Mouse (Mus musculus) heart, postnatal 14 days (tissue): Measurements from ENCODE around the gene Slc37a4. TPM values are rescaled to one million over a fixed set of nuclear protein-coding genes. Genes with fewer than 3 reads are reported as not detected.
"Not testable (repeated sequence)": the region's sequence is repeated elsewhere in the genome, so short reads cannot be mapped to it uniquely, and the experiment has no call there.

Experiments used
- DNase-seq, 2 experiments: peaks; one replicate each; pipeline ENCODE4 v3.0.0; 2021 to 2022
- intact Hi-C: fragments of 180-260 bp; cut with DNase I; formaldehyde crosslinking; loops from one replicate; pipeline ENCODE4 v1.15.1; 2025
- total RNA-seq, 2 experiments: library from RNA; stranded (reverse); gene quantifications; 2 replicates each; pipeline ENCODE4 v1.2.3; 2021

Slc37a4 gene
- total RNA-seq, 2 experiments from 2014 or later, result 29.6 to 31.0 TPM

DNA sequence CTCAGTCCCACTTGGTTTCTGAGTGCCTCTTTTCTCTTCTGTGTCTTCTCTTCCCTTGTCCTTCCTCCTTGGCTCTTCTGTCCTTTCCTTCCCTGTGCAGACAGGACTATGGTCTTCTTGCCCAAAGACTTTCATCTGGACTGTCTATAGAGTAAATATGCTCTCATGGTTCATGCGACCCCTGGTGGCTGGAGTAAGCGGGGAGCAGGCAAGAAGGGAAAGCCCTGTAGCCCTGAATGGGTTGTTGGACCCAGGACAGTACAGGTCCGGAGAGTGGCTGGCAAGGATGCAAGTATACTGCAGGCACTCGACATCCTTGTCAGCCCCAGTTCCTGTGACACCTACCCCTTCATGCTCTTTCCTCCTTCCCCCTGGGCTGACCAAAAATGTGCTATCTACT is 5.2 kb upstream of the Slc37a4 start:
- intact Hi-C loops, result loop anchor here (2.0 to 5.0 kb wide), 2 partner anchors 153 to 264 kb away; no protein-coding TSS in a partner anchor

DNA sequence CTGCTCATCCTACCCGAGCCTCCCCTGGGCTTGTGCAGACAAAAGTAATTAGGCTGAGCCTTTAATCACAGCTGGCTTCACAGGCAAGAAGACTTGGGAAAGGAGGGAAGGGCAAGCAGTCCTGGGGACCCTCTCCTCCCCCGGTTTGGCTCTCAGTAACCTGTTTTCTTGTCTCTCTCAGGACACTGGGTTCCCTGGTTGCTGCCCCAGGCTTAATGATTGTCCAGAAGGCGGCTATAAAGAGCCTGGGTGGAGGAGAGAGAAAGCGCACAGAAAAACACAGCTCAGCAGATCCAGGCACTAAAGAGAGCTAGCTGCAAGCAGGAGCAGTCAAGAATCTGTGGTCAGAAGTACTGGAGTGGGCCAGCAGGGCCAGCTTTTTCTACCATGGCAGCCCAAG is 1.4 kb downstream of the Slc37a4 start:
- DNase-seq, result no peak
- intact Hi-C loops, result no loop called here

More for the DNA sequence above, 5.2 kb upstream of the Slc37a4 start:
- DNase-seq, result peak; percentile 76 to 83

DNA sequence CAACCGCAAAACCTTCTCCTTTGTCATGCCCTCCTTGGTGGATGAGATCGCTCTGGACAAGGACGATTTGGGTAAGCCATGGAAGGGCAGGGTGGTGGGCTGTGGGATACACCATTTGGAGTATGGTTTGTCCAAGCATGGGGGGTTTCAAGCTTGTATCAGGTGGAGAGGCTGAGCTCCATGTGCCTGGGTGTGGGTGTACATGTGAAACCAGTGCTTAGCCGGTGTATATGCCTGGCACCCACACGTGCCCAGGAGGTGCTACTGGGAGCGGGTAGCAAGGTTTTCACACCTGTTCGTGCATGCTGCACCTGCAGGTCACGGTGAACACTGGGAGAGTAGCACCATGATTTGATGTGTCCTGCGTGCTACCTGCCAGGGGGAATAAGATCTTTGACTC is 1.9 kb downstream of the Slc37a4 start:
- no peak for DNase-seq
- intact Hi-C loops, result no loop called here

DNA sequence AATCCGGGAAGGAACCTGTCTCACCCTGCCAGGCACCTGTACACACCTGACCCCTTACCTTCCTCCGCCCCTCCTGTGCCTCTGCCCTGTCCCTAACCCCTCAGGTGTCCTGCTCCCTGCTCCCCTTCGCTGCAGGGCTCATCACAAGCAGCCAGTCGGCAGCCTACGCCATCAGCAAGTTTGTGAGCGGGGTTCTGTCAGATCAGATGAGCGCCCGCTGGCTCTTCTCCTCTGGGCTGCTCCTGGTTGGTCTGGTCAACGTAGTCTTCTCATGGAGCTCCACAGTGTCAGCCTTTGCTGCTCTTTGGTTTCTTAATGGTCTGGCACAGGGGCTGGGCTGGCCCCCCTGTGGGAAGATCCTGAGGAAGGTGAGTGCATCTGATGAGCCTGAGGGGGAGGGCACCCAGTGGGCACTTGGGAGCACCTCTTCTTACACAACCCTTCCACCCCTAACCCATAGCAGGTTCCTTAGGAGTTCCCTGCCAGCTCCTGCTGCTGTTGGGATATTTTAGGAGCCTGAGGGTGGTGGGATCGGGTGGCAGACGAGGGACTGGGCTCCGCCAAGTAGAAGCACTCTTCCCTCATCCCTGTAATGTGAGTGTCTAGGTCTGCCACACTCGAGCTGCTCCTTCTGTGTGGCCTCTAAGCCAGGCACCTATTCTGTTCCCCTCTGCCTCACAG is 2.6 kb downstream of the Slc37a4 start:
- intact Hi-C loops, result no loop called here

DNA sequence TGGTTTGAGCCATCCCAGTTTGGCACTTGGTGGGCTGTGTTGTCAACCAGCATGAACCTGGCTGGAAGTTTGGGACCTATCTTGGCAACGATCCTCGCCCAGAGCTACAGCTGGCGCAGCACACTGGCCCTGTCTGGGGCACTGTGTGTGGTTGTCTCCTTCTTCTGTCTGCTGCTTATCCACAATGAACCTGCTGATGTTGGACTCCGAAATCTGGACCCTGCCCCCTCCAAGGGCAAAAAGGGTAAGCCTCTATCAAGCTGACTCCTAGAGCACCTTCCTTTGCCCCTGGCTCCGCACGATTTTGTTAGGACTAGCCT is 3.1 kb downstream of the Slc37a4 start:
- DNase-seq, result peak; percentile 35 to 49
- intact Hi-C loops, result no loop called here

More for the DNA sequence above, 2.6 kb downstream of the Slc37a4 start:
- no peak for DNase-seq

DNA sequence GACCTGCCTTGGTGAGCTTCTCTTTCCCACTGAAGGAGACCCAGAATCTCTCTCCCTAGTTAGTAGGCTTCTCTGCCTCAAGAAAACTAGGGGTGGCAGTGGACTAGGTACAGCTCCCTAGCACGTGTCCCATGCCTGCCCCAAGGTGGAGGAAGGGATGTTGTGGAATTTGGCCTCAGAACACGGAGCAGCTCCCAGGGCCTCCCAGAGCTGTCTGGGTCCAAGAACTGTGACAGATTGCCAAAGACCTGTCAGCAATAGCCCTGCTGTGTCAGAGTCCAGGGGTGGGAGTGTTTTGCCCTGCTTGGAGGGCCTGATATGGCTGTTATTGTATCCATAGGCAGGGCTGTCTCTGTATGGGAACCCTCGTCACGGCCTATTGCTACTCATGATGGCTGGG is 4.4 kb downstream of the Slc37a4 start:
- intact Hi-C loops, result no loop called here

DNA sequence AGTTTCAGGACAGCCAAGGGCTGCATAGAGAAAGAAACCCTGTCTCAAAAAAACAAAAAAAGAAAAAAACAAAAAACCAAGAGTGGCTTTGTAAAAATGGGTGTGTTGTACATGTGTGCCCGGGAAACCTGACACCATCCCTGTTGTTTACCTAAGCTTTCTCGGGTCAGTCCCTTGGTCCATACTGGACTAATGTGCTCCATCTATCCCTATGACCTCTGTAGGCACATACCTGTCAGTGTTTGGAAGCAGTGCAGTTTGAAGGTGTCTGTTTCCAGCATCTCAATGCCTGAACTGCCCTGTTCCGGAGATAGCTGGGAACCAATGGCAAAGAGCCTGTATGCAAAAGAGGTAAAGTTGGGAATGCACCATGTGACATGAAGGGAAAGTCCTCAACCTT is 8.4 kb downstream of the Slc37a4 start:
- DNase-seq, result no peak
- intact Hi-C loops, result no loop called here

More for the DNA sequence above, 4.4 kb downstream of the Slc37a4 start:
- peak; percentile 43 to 64 for DNase-seq

DNA sequence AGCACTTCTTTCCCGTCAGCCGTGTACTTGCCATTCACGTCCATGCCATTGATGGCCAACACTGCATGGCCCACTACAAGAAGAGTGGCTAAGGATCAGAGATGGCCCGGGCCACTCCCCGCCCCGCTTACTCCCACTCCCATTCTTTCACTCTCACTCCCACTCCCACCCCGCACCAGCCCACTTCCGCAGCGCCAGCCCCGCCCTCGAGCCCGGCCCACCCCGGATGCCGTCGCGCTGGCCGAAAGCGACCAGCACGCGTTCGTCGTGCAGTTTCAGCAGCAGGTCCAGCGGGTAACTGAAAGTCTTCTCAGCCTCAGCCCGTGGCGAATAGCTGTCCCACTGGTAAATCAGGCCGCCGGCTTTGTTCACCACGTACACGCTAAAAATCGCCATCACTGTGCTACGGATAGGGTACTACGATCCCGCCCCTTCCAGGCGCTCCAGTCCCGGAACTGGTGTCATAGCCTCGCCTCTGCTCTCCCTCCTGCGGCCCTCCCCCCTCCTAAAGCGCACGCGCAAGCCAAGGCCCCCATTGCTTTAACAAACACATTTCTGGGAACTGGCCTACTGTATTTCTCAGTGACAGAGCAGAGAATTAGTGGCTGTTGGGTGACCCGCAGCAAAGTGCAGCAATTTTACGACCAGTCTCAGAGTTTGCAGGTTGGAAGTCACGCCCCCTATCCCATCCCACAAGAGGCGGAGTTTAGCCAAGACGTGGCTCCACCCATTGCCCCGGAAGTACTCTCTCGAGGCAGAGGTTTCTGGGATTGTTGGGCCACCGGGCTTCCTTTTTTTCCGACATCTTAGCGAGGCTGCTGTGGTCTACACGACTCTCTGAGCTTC is 10.5 kb downstream of the Slc37a4 start, which contains the start of the genes Rps25 and Trappc4:
Rps25 (plus strand) TSS at position 234 of the 846 bp plus-strand sequence.
Trappc4 (minus strand) TSS at position 695 of the 846 bp plus-strand sequence.
- intact Hi-C loops, result no loop called here
- DNase-seq, result peak; percentile 89 to 93

DNA sequence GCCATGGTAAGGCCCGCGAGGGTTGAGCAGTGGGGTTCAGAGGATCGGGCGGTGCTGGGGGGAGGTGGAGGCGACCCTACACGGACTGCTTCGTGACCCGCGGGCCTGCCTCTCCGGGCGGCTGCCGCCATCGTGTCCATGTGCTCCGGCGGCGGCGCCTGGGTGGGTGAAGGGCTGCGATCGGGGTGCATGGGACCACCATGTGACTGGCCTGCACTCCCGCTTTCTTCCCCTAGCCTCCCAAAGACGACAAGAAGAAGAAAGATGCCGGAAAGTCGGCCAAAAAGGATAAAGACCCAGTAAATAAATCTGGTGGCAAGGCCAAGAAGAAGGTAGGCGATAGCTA is 11.1 kb downstream of the Slc37a4 start:
- DNase-seq, result no peak
- intact Hi-C loops, result no loop called here

DNA sequence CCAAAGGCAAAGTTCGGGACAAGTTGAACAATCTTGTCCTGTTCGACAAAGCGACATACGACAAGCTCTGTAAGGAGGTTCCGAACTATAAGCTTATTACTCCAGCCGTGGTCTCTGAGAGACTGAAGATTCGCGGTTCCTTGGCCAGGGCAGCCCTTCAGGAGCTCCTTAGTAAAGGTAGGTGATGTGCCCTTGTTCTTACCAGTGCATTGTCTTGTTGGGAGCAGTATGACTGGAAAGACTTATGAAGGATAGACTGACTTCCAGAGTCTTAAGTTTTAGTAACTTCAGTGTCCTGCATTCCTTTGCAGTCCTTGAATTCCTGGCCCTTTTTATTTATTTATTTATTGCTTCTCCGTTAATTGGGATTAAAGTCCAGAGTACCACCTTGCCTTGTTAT is 12.0 kb downstream of the Slc37a4 start:
- DNase-seq, intact Hi-C loops: not testable (repeated sequence)

DNA sequence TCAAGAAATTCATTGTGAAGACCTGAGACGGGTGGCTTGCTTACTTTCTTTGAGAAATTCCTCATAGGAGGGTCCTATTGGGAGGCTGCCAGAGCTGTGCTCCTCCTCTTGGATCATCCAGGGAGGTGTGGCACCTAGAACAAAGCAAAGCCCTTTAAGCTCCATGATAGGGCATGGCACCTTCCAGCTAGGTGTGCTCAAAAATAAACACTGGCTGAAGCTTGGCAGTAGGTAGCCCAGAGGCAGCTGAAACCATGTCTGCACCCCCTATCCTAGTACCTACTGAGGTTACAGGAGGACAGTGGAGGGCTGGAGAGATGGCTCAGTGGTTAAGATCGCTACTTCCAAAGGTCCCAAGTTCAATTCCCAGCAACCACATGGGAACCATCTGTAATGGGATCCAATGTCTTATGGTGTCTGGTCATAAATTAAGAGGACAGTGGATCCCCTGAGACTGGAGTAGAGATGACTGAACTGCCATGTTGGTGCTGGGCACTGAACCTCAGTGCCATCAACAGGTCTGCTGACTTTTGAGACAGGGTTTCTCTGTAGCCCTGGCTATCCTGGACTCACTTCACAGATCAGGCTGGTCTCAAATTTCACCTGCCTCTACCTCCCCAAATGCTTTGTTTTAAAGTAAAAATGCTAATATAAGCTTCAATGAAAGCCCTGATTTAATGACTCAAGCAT is 14.1 kb downstream of the Slc37a4 start:
- intact Hi-C loops, result no loop called here
- DNase-seq, result no peak

DNA sequence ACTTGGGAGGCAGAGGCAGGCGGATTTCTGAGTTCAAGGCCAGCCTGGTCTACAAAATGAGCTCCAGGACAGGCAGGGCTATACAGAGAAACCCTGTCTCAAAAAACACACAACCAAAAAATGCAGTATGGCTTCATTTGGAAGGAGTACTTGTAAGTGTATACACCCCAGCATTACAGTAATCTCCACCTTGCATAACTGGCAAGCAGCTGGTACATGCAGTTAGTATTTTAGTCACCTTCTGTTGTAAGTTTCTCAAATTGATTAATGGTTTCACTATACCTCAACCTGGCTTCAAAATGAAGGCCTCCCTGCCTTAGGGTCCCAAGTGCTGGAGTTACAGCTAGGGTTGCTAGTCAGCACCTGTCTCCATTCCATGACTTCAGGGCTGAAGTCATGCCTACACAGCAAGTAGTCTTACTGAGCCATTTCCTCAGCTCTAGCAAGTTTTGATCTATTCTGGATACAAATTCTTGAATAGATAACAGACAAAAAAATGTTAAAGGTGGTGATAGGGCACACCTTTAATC is 15.0 kb downstream of the Slc37a4 start:
- no peak for DNase-seq
- intact Hi-C loops, result no loop called here

DNA sequence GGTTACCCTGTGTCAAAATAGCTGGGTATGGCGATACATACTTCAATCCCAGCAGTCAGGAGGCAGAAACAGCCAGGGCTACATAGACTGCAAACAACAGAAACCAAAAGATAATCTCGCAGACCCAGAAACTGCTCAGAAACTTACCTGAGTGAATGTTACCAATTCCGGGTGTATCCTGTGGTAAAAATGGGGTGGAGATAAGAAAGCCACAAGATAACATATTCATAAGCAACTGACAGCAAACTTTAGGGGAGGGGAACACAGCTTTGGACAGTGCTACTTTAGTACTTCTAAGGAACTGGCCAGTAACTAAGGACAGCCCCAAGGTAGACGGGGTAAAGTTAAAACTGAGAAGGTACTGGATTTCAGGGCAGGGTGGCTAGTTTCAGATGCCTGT is 15.7 kb downstream of the Slc37a4 start:
- intact Hi-C loops, result no loop called here
- DNase-seq, result no peak

DNA sequence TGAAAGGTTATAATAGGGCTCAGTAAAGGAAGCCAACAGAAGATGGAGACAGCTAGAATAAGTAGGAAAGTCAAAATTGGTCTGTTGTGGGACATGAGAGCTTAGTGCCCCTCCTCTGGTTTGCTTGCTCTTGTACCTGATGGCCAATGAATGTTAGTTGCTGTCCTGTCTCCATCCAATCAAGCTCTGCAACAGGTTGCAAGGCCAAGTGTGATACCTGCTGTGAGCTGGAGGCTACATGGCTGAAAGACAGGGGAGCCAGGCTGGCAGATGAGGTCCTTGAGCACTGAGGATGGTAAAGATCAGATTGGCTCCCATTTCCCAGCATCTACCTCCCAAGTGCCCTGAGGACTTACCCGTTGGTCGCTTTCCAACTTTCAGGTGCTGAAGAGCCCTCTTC is 16.1 kb downstream of the Slc37a4 start:
- intact Hi-C loops, result no loop called here
- no peak for DNase-seq

DNA sequence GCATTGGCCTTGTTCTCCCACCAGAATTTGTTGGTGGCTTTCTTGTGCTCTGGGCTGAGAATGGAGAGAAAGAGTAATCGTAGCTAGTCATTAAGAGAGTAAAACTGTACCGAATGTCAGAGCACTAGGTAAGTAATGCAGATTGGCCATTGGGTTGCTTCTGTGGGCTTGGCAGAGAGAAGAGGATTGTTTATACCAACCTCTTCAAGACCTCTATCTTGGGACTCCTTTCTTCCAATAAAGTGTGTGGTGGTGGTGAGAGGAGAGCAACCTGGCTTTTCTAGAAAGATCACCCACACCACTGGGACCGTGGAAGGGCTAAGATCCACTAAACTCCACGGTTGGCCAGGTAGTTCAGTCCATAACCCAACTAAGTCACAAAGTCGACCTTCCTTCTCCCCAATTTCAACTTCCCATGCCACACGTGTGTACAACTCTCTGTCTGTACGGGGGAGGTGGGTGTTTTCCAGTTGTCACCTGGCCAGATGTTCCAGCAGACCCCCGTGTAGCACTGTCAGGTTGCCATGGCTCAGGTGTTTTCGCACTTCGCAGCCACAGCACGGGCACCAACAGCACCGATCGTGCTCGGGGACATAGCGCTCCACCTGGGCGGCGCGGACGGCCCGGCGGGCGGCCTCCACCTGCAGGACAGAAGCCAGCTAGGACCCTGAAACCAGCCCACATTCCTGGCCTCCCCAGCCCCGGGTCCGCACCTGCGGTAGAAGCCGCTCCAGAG is 20.7 kb downstream of the Slc37a4 start:
- DNase-seq, result no peak
- intact Hi-C loops, result no loop called here

DNA sequence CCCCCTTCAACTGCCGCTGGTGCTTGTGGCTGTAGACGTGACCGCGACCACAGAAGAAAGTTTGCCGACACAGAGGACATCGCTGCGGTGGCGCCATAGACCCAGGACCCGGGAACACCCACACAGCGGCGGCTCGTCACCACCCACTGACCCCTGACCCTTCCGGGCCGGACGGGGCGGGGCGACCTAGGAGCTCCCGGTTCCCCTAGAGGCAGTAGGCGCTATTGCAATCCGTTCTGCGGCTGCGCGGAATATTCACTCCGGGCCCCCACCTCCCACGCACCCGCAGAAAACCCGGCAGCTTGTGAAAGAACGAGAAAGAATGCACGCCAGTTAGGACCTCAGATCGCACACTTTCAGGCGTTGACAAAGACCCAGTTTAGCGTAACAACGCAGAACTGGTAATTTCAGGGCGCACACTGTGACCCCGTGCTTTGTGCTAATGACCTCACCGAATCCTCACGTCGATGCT is 21.3 kb downstream of the Slc37a4 start:
- intact Hi-C loops, result no loop called here
- peak; percentile 95 to 98 for DNase-seq

DNA sequence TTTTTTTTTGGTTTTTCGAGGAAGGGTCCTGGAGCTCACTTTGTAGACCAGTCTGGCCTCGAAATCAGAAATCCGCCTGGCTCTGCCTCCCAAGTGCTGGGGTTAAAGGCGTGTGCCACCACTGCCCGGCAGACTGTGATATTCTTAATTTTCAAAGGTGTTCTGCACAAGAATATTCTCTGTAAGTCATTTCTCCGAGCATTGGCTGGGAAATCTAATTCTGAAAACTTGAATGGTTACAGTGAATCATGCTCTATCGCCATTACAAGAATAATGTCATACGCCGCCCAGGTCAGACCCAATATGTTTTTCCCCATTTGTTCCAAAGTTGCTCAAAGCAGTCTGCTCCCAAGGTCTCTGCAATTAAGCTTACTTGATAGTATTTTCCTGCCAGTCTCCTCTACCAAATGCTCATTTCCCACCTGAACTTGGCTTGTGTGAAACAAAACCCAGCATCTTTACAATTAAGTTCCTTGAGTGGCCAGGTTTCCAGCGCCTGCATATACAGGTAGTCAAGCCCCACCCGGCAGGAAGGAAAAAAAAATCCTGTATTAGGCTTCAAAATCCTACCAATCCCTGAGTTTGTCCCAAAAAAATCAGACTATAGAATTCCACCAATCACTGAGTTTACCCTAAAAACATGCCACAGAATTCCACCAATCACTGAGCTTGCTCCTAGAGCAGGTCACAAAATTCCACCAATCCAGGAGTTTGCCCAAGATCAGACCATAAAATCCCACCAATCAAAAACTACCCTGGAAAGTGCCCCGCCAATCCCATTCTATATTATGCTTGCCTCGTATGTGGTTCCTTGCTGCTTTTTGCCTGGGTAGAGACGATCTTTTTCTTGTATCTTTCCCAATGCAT is 22.1 kb downstream of the Slc37a4 start, which contains the start of gene Ccdc84:
Ccdc84 (minus strand) TSS at position 51 of the 867 bp plus-strand sequence.
- intact Hi-C loops, result no loop called here
- DNase-seq, result no peak

DNA sequence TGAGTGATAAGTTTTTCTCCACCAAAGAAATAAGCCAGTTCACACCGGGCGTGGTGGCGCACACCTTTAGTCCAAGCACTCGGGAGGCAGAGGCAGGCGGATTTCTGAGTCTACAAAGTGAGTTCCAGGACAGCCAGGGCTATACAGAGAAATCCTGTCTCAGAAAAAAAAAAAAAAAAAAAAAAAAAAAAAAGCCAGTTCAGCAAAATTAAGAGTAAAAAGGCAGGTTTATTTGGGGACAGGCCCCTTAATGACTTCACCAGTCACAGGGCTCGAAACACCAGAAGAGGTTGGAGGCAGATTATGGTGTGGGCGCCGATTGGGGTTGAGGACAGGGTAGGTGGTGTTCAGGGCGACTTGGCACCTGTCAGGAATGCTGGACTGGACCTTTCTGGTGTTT is 23.1 kb downstream of the Slc37a4 start:
- intact Hi-C loops, DNase-seq: not testable (repeated sequence)

DNA sequence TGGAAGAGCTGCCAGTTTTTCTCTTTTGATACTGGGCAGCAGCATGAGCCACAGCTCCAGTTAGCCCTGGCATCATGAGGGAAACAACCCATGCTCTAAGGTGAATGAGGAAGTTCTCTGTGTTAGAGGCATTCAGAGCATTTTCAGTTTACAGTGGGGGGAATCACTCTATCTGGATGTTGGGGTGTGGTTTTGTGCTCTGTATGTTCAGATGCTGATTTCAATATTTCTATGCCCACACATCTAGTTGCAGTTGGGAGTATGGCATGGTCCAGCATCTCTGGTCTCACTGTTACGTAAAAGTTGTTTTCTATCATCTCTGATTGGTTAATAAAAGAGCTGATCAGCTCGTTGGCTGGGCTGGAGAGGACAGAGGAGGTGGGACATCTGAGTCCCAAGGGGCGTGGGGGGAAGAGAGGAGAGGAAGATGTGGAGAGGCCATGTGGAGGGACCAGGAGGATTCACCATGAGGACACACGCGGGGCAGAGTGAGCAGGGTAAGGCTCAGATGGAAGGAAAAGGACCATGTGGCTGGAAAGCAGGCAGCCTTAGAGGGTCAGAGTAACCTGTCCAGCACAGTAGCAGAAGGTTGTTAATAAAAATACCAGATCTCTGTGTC is 23.7 kb downstream of the Slc37a4 start:
- intact Hi-C loops, result no loop called here
- no peak for DNase-seq
